Mouse (Mus musculus): Measurements from ENCODE around the gene Pdia5. TPM values are rescaled to one million over a fixed set of nuclear protein-coding genes. Genes with fewer than 3 reads are reported as not detected.
A peak's percentile ranks its signal among the peaks of the same experiment; 100 is the strongest.

Gene Pdia5
- polyA plus RNA-seq, 1 experiment from 2014 or later = 57.5 TPM

DNA sequence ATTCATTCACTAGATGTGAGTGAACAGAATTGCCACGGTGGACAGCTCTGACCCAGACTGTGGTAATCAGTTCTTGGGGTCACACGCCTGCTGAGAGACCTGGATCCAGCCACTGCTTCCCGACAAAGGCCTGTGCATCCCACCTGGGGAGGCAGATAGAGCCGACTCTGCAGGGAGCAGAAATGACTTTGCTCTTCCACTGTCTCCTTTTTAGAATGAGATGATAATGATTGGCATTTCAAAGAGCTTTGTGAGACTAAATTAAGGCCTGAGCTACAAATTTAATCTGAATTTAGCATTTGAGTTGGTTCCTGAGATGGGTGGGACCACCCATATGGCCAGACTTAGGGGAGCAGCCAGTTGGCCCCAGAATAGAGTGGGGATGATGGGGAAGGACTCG is 85.8 kb downstream of the Pdia5 start:
- no peak overlapping the region for H3K4me2 ChIP-seq (ENCODE audit: low read depth, low read length)
- no peak overlapping the region for H3K27ac ChIP-seq (ENCODE audit: low read length)
- no peaks in the 10 kb centered on the region for H3K36me3 ChIP-seq (ENCODE audit: control insufficient read depth, insufficient read depth, low read length)
- H3K4me3 ChIP-seq (replicated peaks; ENCODE audit: low read length) = no peak overlapping the region
- H3K9me3 ChIP-seq (replicated peaks; ENCODE audit: control insufficient read depth, low read length) = no peaks in the 10 kb centered on the region
- H3K27me3 ChIP-seq (ENCODE audit: control insufficient read depth, insufficient read depth, low read length) = no peaks in the 10 kb centered on the region
- H3K9ac ChIP-seq (ENCODE audit: low read length) = no peak overlapping the region
- no peaks in the 10 kb centered on the region for H3K4me1 ChIP-seq (ENCODE audit: control insufficient read depth, insufficient read depth, low read length)
- WGBS = 80% methylated on average over 5 of the region's 5 CpGs
- no peak for ATAC-seq (ENCODE audit: insufficient read depth, low FRiP score)

DNA sequence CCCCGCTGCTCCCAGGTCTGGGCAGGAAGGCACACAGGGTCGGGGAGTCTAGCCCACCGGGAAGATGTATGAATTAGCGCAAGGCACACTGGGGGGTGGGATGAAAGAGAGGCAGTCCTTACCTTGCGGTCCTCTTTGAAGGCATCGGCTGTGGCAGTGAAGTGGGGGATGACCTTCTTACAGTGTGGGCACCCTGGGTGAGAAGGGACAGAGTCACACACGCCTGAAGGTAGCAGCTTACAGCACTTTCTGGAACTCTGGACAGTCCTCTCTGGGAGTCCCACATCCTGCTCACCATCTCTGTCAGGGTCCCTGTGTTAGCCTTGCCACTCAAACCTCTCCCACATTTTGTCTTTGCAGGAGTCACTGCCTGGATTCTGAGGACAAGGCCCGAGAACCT is 86.8 kb downstream of the Pdia5 start:
- Histone ChIP-seq H3K36me3 (ENCODE audit: control insufficient read depth, insufficient read depth, low read length) (no peaks in the 10 kb centered on the region), H3K4me2 (ENCODE audit: low read depth, low read length) (no peak overlapping the region), H3K4me1 (ENCODE audit: control insufficient read depth, insufficient read depth, low read length) (no peaks in the 10 kb centered on the region), H3K9me3 (replicated peaks; ENCODE audit: control insufficient read depth, low read length) (no peaks in the 10 kb centered on the region), H3K4me3 (replicated peaks; ENCODE audit: low read length) (no peak overlapping the region), H3K9ac (ENCODE audit: low read length) (no peak overlapping the region), H3K27ac (ENCODE audit: low read length) (no peak overlapping the region), H3K27me3 (ENCODE audit: control insufficient read depth, insufficient read depth, low read length) (no peaks in the 10 kb centered on the region)
- no peak for ATAC-seq (ENCODE audit: insufficient read depth, low FRiP score)
- 88% methylated on average over 8 of the region's 8 CpGs for WGBS

DNA sequence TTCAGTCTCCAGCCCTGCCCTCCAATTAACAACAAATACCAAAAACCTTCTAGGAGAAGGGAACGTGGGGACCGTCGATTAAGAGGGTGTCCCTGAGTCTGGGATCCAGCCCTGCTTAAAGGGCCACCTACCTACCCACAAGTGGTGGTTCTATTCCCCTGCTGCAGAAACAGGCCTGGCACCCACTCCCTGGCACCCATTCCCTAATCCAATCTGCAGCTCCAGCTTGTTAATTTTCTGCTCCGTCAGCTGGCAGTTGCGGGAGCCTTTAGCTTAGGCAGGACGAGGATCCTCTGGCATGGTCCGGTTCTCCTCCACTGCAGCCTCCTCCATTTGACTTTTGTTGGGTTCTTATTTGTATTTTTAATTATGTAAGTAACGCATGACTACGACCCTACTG is 87.3 kb downstream of the Pdia5 start:
- Histone ChIP-seq H3K27ac (ENCODE audit: low read length) (no peak overlapping the region), H3K27me3 (ENCODE audit: control insufficient read depth, insufficient read depth, low read length) (no peaks in the 10 kb centered on the region), H3K36me3 (ENCODE audit: control insufficient read depth, insufficient read depth, low read length) (no peaks in the 10 kb centered on the region), H3K4me1 (ENCODE audit: control insufficient read depth, insufficient read depth, low read length) (no peaks in the 10 kb centered on the region), H3K4me3 (replicated peaks; ENCODE audit: low read length) (no peak overlapping the region), H3K9ac (ENCODE audit: low read length) (no peak overlapping the region), H3K9me3 (replicated peaks; ENCODE audit: control insufficient read depth, low read length) (no peaks in the 10 kb centered on the region), H3K4me2 (ENCODE audit: low read depth, low read length) (no peak overlapping the region)
- 90% methylated on average over 9 of the region's 9 CpGs for WGBS
- no peak for ATAC-seq (ENCODE audit: insufficient read depth, low FRiP score)

DNA sequence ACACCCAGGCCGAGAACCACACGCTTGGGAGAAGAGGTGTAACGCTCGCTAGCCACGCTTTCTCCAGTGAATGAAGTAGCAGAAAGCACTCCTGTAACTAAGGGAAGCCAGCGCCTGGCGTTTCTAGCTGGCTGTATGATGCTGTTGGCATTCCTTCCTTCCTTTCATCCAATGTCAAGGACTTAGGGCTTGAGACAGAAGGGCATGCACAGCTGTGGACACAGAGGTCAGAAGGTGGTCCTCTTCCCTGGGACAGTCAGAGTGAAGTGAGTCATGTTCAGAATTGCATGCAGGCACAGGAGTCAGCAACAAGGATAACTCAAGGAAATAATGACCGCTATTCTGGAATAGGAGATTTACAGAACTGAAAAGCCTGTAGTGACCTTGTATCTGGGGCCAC is 97.9 kb downstream of the Pdia5 start:
- no peak overlapping the region for H3K9ac ChIP-seq (ENCODE audit: low read length)
- no peak for ATAC-seq (ENCODE audit: insufficient read depth, low FRiP score)
- no peaks in the 10 kb centered on the region for H3K27me3 ChIP-seq (ENCODE audit: control insufficient read depth, insufficient read depth, low read length)
- H3K4me2 ChIP-seq (ENCODE audit: low read depth, low read length) = no peak overlapping the region
- H3K4me1 ChIP-seq (ENCODE audit: control insufficient read depth, insufficient read depth, low read length) = no peaks in the 10 kb centered on the region
- H3K36me3 ChIP-seq (ENCODE audit: control insufficient read depth, insufficient read depth, low read length) = no peaks in the 10 kb centered on the region
- H3K27ac ChIP-seq (ENCODE audit: low read length) = no peak overlapping the region
- 87% methylated on average over 8 of the region's 8 CpGs for WGBS
- no peak overlapping the region for H3K4me3 ChIP-seq (replicated peaks; ENCODE audit: low read length)
- H3K9me3 ChIP-seq (replicated peaks; ENCODE audit: control insufficient read depth, low read length) = no peaks in the 10 kb centered on the region

DNA sequence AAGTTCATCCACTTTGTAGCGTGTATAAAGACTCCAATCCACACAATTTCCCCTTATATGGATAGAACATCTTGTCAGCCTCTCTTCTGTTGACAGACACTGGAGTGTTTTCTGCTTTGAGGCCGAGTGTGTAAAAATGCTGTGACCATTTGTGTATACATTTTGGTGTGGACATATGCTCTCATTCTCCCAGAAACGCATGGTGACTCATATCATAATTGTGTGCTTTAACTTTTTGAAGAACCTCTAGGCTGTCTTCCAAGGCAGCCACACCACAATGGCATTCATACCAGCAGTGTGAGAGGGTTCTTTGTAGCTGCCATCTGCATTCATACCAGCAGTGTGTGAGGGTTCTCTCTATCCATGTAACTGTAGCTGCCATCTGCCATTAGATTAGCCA is 105.0 kb downstream of the Pdia5 start:
- 73% methylated on average over 3 of the region's 3 CpGs for WGBS

DNA sequence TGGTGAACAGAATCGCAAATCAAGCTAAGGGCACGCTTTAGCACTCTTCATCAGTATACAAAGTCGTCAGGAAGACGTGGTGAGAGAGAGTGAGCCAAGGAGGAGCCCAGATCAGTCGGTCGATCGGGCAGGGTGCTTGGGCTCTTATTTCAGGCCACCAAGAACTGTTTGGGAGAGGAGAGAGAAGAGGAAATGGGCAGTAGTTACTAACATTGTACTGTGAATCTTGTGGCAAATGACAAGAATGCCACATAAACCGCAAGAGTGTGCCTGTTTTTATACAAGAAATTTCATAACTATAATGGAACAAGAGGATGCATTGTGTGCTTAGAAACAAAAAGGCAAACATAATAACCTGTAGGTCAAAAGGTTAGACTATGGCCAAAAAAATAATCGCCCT is 110.6 kb downstream of the Pdia5 start:
- H3K4me2 ChIP-seq (ENCODE audit: low read depth, low read length) = no peak overlapping the region
- H3K9ac ChIP-seq (ENCODE audit: low read length) = no peak overlapping the region
- H3K4me3 ChIP-seq (replicated peaks; ENCODE audit: low read length) = no peak overlapping the region
- ATAC-seq (ENCODE audit: insufficient read depth, low FRiP score) = no peak
- no peaks in the 10 kb centered on the region for H3K4me1 ChIP-seq (ENCODE audit: control insufficient read depth, insufficient read depth, low read length)
- H3K9me3 ChIP-seq (replicated peaks; ENCODE audit: control insufficient read depth, low read length) = no peaks in the 10 kb centered on the region
- no peaks in the 10 kb centered on the region for H3K36me3 ChIP-seq (ENCODE audit: control insufficient read depth, insufficient read depth, low read length)
- no peaks in the 10 kb centered on the region for H3K27me3 ChIP-seq (ENCODE audit: control insufficient read depth, insufficient read depth, low read length)
- H3K27ac ChIP-seq (ENCODE audit: low read length) = no peak overlapping the region
- 78% methylated on average over 9 of the region's 9 CpGs for WGBS

More for the DNA sequence above, 105.0 kb downstream of the Pdia5 start:
- H3K27ac ChIP-seq (ENCODE audit: low read length) = no peak overlapping the region
- no peaks in the 10 kb centered on the region for H3K36me3 ChIP-seq (ENCODE audit: control insufficient read depth, insufficient read depth, low read length)
- H3K9me3 ChIP-seq (replicated peaks; ENCODE audit: control insufficient read depth, low read length) = no peaks in the 10 kb centered on the region
- no peaks in the 10 kb centered on the region for H3K4me1 ChIP-seq (ENCODE audit: control insufficient read depth, insufficient read depth, low read length)
- H3K4me2 ChIP-seq (ENCODE audit: low read depth, low read length) = no peak overlapping the region
- H3K27me3 ChIP-seq (ENCODE audit: control insufficient read depth, insufficient read depth, low read length) = no peaks in the 10 kb centered on the region
- no peak overlapping the region for H3K9ac ChIP-seq (ENCODE audit: low read length)
- ATAC-seq (ENCODE audit: insufficient read depth, low FRiP score) = no peak
- H3K4me3 ChIP-seq (replicated peaks; ENCODE audit: low read length) = no peak overlapping the region

DNA sequence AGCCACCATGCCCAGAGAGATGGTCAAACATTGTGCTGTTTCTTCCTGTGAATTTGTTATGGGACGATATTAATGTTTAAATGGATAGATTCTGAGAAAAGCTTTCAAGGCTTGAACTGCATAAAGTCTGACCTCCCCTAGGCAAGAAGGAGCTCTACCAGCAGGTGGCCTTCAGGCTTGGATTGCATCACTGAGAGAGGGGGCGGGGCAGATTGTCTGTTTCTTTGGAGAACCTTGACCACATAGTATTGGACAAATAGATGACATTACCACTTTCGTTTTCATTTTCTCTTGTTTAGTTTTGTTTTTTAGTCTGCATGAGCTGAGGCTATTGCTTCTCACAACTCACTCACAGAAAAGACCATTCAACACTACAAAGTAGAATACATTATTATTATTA is 111.3 kb downstream of the Pdia5 start:
- Histone ChIP-seq H3K4me2 (ENCODE audit: low read depth, low read length) (no peak overlapping the region), H3K9me3 (replicated peaks; ENCODE audit: control insufficient read depth, low read length) (no peaks in the 10 kb centered on the region), H3K4me3 (replicated peaks; ENCODE audit: low read length) (no peak overlapping the region), H3K4me1 (ENCODE audit: control insufficient read depth, insufficient read depth, low read length) (no peaks in the 10 kb centered on the region), H3K9ac (ENCODE audit: low read length) (no peak overlapping the region), H3K27me3 (ENCODE audit: control insufficient read depth, insufficient read depth, low read length) (no peaks in the 10 kb centered on the region), H3K27ac (ENCODE audit: low read length) (no peak overlapping the region), H3K36me3 (ENCODE audit: control insufficient read depth, insufficient read depth, low read length) (no peaks in the 10 kb centered on the region)
- ATAC-seq (ENCODE audit: insufficient read depth, low FRiP score) = no peak
- 86% methylated on average over 3 of the region's 3 CpGs for WGBS

DNA sequence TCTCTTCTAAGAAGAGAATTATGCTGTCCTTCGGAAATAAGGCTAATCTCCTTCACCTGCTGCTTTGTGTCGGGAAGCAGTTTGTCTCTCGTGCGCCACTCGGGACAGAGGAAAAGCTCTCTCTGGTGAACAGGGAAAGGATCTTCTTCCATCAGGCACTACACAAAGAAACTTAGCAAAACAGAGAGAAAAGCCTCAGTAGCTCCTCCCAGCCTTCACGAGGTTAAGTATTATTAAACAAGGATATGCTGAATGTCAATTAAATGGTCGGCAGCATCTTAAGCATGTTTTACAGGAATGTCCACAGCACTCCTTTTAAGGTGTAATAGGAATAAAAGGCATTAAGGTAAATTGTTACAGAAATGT is 126.6 kb downstream of the Pdia5 start:
- WGBS = under 1% methylated on average over 7 of the region's 7 CpGs

DNA sequence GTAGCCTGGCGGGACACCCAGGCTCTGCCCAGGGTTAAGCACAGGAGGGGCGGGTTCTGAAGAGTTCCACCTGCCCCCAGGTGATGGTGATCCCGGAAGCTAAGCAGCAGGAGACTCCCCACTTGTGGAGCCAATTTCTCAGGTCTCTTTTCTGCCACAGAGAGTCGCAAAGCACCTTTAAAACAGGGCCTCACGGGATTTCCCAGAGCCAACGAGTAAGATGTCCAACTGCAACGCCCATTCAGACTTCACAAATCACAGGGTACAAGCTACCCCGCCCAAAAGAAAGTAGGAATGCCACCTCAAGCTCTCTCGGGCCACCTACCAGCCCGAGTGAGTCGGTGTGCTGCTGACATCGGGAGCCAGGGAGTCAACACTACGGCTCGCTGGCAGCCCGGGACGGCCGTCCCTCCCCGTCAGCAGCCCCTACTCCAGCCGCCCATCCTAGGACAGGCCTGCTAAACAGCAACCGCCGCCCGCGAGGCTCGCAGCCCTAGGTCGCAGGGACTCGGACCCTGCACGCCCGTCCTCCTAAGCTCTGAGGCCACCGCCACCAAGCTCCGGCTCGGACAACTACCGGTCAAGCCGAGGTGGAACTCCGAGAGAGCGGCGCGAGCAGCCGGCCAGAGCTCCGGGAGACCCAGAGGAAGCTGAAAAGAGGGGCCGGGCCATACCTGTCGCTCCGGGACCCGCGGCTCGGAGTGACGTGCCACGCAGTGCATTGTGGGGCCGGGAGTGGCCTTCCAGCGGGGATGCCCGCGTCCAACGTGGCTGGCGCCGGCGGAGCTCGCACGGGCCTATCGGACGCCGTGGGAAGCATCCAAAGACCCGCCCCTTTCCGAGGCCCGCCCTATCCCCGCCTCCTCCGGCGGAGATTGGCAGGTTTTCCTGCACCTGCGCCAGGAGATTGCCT is 127.3 kb downstream of the Pdia5 start, which contains the start of gene Sec22a:
TSS of gene Sec22a (minus strand) at position 769 of the 913 bp plus-strand sequence.
- no peaks in the 10 kb centered on the region for H3K9me3 ChIP-seq (replicated peaks; ENCODE audit: control insufficient read depth, low read length)
- ATAC-seq (ENCODE audit: insufficient read depth, low FRiP score) = peak; percentile 99
- under 1% methylated on average over 67 of the region's 67 CpGs for WGBS

More for the DNA sequence above, 126.6 kb downstream of the Pdia5 start:
- peak overlapping the region; percentile 95 for H3K4me3 ChIP-seq (replicated peaks; ENCODE audit: low read length)
- no peaks in the 10 kb centered on the region for H3K36me3 ChIP-seq (ENCODE audit: control insufficient read depth, insufficient read depth, low read length)
- no peak for ATAC-seq (ENCODE audit: insufficient read depth, low FRiP score)
- peaks cover 4% of the 10 kb centered on the region for H3K4me1 ChIP-seq (ENCODE audit: control insufficient read depth, insufficient read depth, low read length)
- H3K9me3 ChIP-seq (replicated peaks; ENCODE audit: control insufficient read depth, low read length) = no peaks in the 10 kb centered on the region
- peak overlapping the region; percentile 62 for H3K9ac ChIP-seq (ENCODE audit: low read length)
- no peaks in the 10 kb centered on the region for H3K27me3 ChIP-seq (ENCODE audit: control insufficient read depth, insufficient read depth, low read length)
- H3K4me2 ChIP-seq (ENCODE audit: low read depth, low read length) = peak overlapping the region; percentile 88
- peak overlapping the region; percentile 60 for H3K27ac ChIP-seq (ENCODE audit: low read length)

More for the DNA sequence above, 127.3 kb downstream of the Pdia5 start, which contains the start of gene Sec22a:
- Histone ChIP-seq H3K4me2 (ENCODE audit: low read depth, low read length) (peak within 1 kb of the TSS; percentile 88), H3K9ac (ENCODE audit: low read length) (peak within 1 kb of the TSS; percentile 95), H3K27ac (ENCODE audit: low read length) (peak within 1 kb of the TSS; percentile 86), H3K36me3 (ENCODE audit: control insufficient read depth, insufficient read depth, low read length) (no peaks in the 10 kb centered on the region), H3K27me3 (ENCODE audit: control insufficient read depth, insufficient read depth, low read length) (no peaks in the 10 kb centered on the region), H3K4me3 (replicated peaks; ENCODE audit: low read length) (peak within 1 kb of the TSS; percentile 95), H3K4me1 (ENCODE audit: control insufficient read depth, insufficient read depth, low read length) (peaks cover 4% of the 10 kb centered on the region)
